In the genomic region with DNA sequence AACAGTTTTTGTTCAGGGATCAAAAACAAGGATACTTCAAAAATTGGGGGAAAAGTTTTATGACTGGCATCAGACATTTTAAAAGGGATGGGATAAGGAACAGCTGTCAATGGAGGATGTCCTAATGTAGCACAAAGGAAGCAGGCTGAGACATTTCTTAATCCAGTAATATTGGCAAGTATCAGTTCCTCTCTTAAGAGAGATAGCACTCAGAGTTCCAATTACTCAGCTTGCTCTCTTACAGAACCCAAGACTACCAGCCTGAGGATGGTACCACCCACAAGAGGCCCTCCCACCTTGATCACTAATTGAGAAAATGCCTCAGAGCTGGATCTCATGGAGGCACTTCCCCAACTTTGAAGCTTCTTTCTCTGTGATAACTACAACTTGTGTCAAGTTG, we compare ENCODE assay signal across 31 mouse cellular contexts. TPM values are rescaled to one million over a fixed set of nuclear protein-coding genes. Genes with fewer than 3 reads are reported as not detected.
DNase-seq lines count a peak whose midpoint lies in the region; TF ChIP-seq lines count a peak whose summit lies in the region.
"Had no signal": no experiment of that assay in that cellular context is flagged by ENCODE, and none has a peak within 500 bp of the region (broad histone marks: within the 10 kb centered on the region; RNA-seq: fewer than 3 reads in every experiment).

No protein-coding gene starts in this region.

- H3K9me3 ChIP-seq in CH12.LX (replicated peaks; ENCODE audit: low read length): no peaks in the 10 kb centered on the region
- H3K9me3 ChIP-seq in embryonic facial prominence, embryonic 10.5 days: no peaks in the 10 kb centered on the region
- H3K9me3 ChIP-seq: embryonic facial prominence, embryonic 13.5 days; forebrain, embryonic 12.5 days; forebrain, embryonic 15.5 days; G1E; heart, embryonic 15.5 days; hindbrain, embryonic 12.5 days; hindbrain, embryonic 15.5 days had no signal

- TF ChIP-seq POLR2A in CH12.LX (IDR thresholded peaks at IDR 0.05; ENCODE audit: low read depth, low read length): no peak

- in situ Hi-C loops in CH12.LX (cut with MboI; ENCODE audit: low pct_ligation_motif_present, low pct_unique_long_range_greater_than_20kb, low sequenced_read_pairs): no loop called here

- H3K27ac ChIP-seq in CH12.LX (ENCODE audit: insufficient read depth, low read depth) (no peak overlapping the region), macrophage (peak overlapping the region; percentile 47)
- H3K27ac ChIP-seq in embryonic facial prominence, embryonic 10.5 days (replicated peaks): no peak overlapping the region
- H3K27ac ChIP-seq: embryonic facial prominence, embryonic 13.5 days; forebrain, embryonic 12.5 days; forebrain, embryonic 15.5 days; heart, embryonic 15.5 days; hindbrain, embryonic 12.5 days; hindbrain, embryonic 15.5 days had no signal

- H3K4me3 ChIP-seq in CH12.LX (replicated peaks in 1 of 3; ENCODE audit: low read depth in 2 of 3, low read length in 2 of 3, poor library complexity in 1 of 3) (no peak overlapping the region), macrophage (ENCODE audit: inconsistent target) (no peak overlapping the region)
- H3K4me3 ChIP-seq in embryonic facial prominence, embryonic 10.5 days: no peak overlapping the region
- H3K4me3 ChIP-seq: embryonic facial prominence, embryonic 13.5 days; erythroblast, embryonic 14.5 days; forebrain, embryonic 12.5 days; forebrain, embryonic 15.5 days; heart, embryonic 15.5 days; hindbrain, embryonic 12.5 days; hindbrain, embryonic 15.5 days had no signal

- H3K36me3 ChIP-seq in CH12.LX (replicated peaks in 1 of 2; ENCODE audit: control insufficient read depth in 1 of 2, insufficient read depth in 1 of 2, low read length in 1 of 2) (no peaks in the 10 kb centered on the region), macrophage (ENCODE audit: inconsistent target) (no peaks in the 10 kb centered on the region)
- H3K36me3 ChIP-seq in embryonic facial prominence, embryonic 10.5 days (replicated peaks): no peaks in the 10 kb centered on the region
- H3K36me3 ChIP-seq: embryonic facial prominence, embryonic 13.5 days; forebrain, embryonic 12.5 days; forebrain, embryonic 15.5 days; G1E; heart, embryonic 15.5 days; hindbrain, embryonic 12.5 days; hindbrain, embryonic 15.5 days had no signal

- H3K27me3 ChIP-seq in CH12.LX (replicated peaks): no peaks in the 10 kb centered on the region
- H3K27me3 ChIP-seq in embryonic facial prominence, embryonic 10.5 days (replicated peaks; ENCODE audit: low read depth, poor library complexity, severe bottlenecking): no peaks in the 10 kb centered on the region
- H3K27me3 ChIP-seq: embryonic facial prominence, embryonic 13.5 days; forebrain, embryonic 12.5 days; forebrain, embryonic 15.5 days; heart, embryonic 15.5 days; hindbrain, embryonic 12.5 days; hindbrain, embryonic 15.5 days; Patski had no signal

- no peak for TF ChIP-seq EP300 in CH12.LX (IDR thresholded peaks at IDR 0.05; ENCODE audit: low read length)

- dilution Hi-C loops in CH12.LX (cut with MboI; ENCODE audit: extremely low pct_ligation_motif_present, extremely low pct_unique_long_range_greater_than_20kb, low sequenced_read_pairs): no loop called here

- H3K9ac ChIP-seq in CH12.LX (ENCODE audit: insufficient read depth, low read depth): no peak overlapping the region
- H3K9ac ChIP-seq: embryonic facial prominence, embryonic 13.5 days; forebrain, embryonic 12.5 days; forebrain, embryonic 15.5 days; heart, embryonic 15.5 days; hindbrain, embryonic 12.5 days; hindbrain, embryonic 15.5 days had no signal

- H3K4me2 ChIP-seq in CH12.LX (ENCODE audit: insufficient read depth, low read depth, poor library complexity, severe bottlenecking): no peak overlapping the region
- H3K4me2 ChIP-seq: embryonic facial prominence, embryonic 13.5 days; forebrain, embryonic 12.5 days; forebrain, embryonic 15.5 days; heart, embryonic 11.5 days; heart, embryonic 15.5 days; hindbrain, embryonic 12.5 days; hindbrain, embryonic 15.5 days had no signal

- H3K4me1 ChIP-seq in CH12.LX (ENCODE audit: control insufficient read depth in 1 of 2, insufficient read depth in 2 of 2): peaks cover 22 to 40% of the 10 kb centered on the region in 2 experiments; a peak in 3 of 4 replicates
- no peaks in the 10 kb centered on the region for H3K4me1 ChIP-seq in embryonic facial prominence, embryonic 10.5 days
- H3K4me1 ChIP-seq: forebrain, embryonic 15.5 days; hindbrain, embryonic 12.5 days; hindbrain, embryonic 15.5 days had no signal

- DNase-seq in A20 (ENCODE audit: low read depth, low spot score) (peak; percentile 16), CH12.LX (ENCODE audit: extremely low read depth) (peak; percentile 12)
- DNase-seq in left cerebral cortex, adult 8-10 months (ENCODE audit: low spot score in 2 of 2): no peak
- no peak for DNase-seq in embryonic facial prominence, embryonic 10.5 days (ENCODE audit: low spot score)
- DNase-seq in natural killer cell, adult 2 months (ENCODE audit: low spot score in 2 of 2): no peak
- DNase-seq: adrenal gland, postnatal 10 days; adrenal gland, postnatal 36 days; cerebellum, adult 11 months; cerebellum, adult 2 months; cerebellum, adult 9-11 months; cerebellum, postnatal 25 days; gastrocnemius, postnatal 25 days; heart, postnatal 10 days; heart, postnatal 4 days had no signal

- no peak for TF ChIP-seq CTCF in CH12.LX (conservative IDR thresholded peaks at IDR 0.05 in 1 of 2, IDR thresholded peaks at IDR 0.05 in 1 of 2; ENCODE audit: low read depth in 2 of 2, low read length in 2 of 2)

- no peak for TF ChIP-seq RAD21 in CH12.LX (IDR thresholded peaks at IDR 0.05; ENCODE audit: low read depth, low read length)

- H3K79me2 ChIP-seq in CH12.LX (replicated peaks; ENCODE audit: control insufficient read depth, extremely low read depth, insufficient read depth, poor library complexity, severe bottlenecking) (no peaks in the 10 kb centered on the region), macrophage (ENCODE audit: inconsistent target) (no peaks in the 10 kb centered on the region)

TF ChIP-seq in CH12.LX, 34 proteins besides CTCF, POLR2A, EP300 and RAD21:
- peak; percentile 57; the same call in 1 of the 2 replicates for TF ChIP-seq IRF4 (IDR thresholded peaks at IDR 0.05; ENCODE audit: low read depth, low read length)
- no peak for TF ChIP-seq MAX (IDR thresholded peaks at IDR 0.05; ENCODE audit: low read length)

RNA-seq across cellular contexts. Expression of a gene that starts 32.8 kb away (rescaled TPM):
- 10.5 and 12.7 TPM in 2 replicates for total RNA-seq in CH12.LX (2012; rRNA removed)
- 18.9 and 22.4 TPM in 2 replicates for total RNA-seq in CH12.LX (2014; rRNA removed)
- 19.1 and 21.7 TPM in 2 replicates for polyA plus RNA-seq in CH12.LX (2012; ENCODE audit: insufficient read length, low read depth)
- total RNA-seq in macrophage (2018; cell fraction: chromatin; rRNA removed): 10 to 100 TPM in 10 of 26 experiments, 1 to 10 TPM in 16; 1.0 to 19.6 (median 5.3) TPM
- total RNA-seq in macrophage (2018; cell fraction: cytosol; rRNA removed): 10 to 100 TPM in 2 of 26 experiments, 1 to 10 TPM in 23, under 1 TPM in 1; 0.85 to 11.1 (median 3.3) TPM
- total RNA-seq in macrophage (2018; cell fraction: nucleus; rRNA removed): 10 to 100 TPM in 13 of 26 experiments, 1 to 10 TPM in 13; 2.0 to 33.8 (median 9.0) TPM
- polyA plus RNA-seq in macrophage (2018): 1.5 to 5.9 TPM (median 2.1 TPM) in 3 replicates
- total RNA-seq in left cerebral cortex, adult 8-10 months (2022): 1 to 10 TPM; 1.1 to 1.5 (median 1.3) TPM
- 4.1 and 4.3 TPM in 2 replicates for polyA plus RNA-seq in embryonic facial prominence, embryonic 10.5 days (2016; fragmentation: Nextera tagmentation; extraction: Ambion mirVana)

RNA-seq across cellular contexts. Expression of a gene that starts 33.3 kb away (rescaled TPM):
- total RNA-seq in CH12.LX (2012; rRNA removed): 19.9 and 28.1 TPM in 2 replicates
- total RNA-seq in CH12.LX (2014; rRNA removed): 8.9 and 9.7 TPM in 2 replicates
- 21.6 and 26.8 TPM in 2 replicates for polyA plus RNA-seq in CH12.LX (2012; ENCODE audit: insufficient read length, low read depth)
- total RNA-seq in macrophage (2018; cell fraction: chromatin; rRNA removed): 1,000 to 10,000 TPM in 10 of 26 experiments, 100 to 1,000 TPM in 16; 400 to 1,386 (median 781) TPM
- total RNA-seq in macrophage (2018; cell fraction: cytosol; rRNA removed): 100 to 1,000 TPM in 25 of 26 experiments, 10 to 100 TPM in 1; 90.5 to 280 (median 160) TPM
- 100 to 1,000 TPM; 247 to 710 (median 458) TPM for total RNA-seq in macrophage (2018; cell fraction: nucleus; rRNA removed)
- polyA plus RNA-seq in macrophage (2018): 107 to 111 TPM (median 110 TPM) in 3 replicates
- 10 to 100 TPM; 70.7 to 81.5 (median 76.7) TPM for total RNA-seq in left cerebral cortex, adult 8-10 months (2022)
- polyA plus RNA-seq in embryonic facial prominence, embryonic 10.5 days (2016; fragmentation: Nextera tagmentation; extraction: Ambion mirVana): 17.5 TPM in 2 replicates

RNA-seq across cellular contexts. Expression of a gene that starts 38.5 kb away (rescaled TPM):
- total RNA-seq in CH12.LX (2012; rRNA removed): 0.04 and 0.08 TPM in 2 replicates
- not detected in 2 replicates for total RNA-seq in CH12.LX (2014; rRNA removed)
- not detected in 2 replicates for polyA plus RNA-seq in CH12.LX (2012; ENCODE audit: insufficient read length, low read depth)
- not detected for total RNA-seq in macrophage (2018; cell fraction: chromatin; rRNA removed)
- not detected for total RNA-seq in macrophage (2018; cell fraction: cytosol; rRNA removed)
- total RNA-seq in macrophage (2018; cell fraction: nucleus; rRNA removed): under 1 TPM in 1 of 26 experiments, not detected in 25; 0.14 TPM
- not detected in 3 replicates for polyA plus RNA-seq in macrophage (2018)
- total RNA-seq in left cerebral cortex, adult 8-10 months (2022): not detected
- 0.08 TPM in 1 of 2 replicates, not detected in the other for polyA plus RNA-seq in embryonic facial prominence, embryonic 10.5 days (2016; fragmentation: Nextera tagmentation; extraction: Ambion mirVana)
- total RNA-seq: adrenal gland, adult 18-20 months; adrenal gland, postnatal 36 days; common myeloid progenitor, adult 5-6 weeks; gastrocnemius, adult 8-10 months; gastrocnemius, postnatal 25 days; heart, adult 8-10 months; heart, postnatal 10 days; heart, postnatal 4 days had no signal
- polyA plus RNA-seq: cerebellum, adult 2 months; embryonic facial prominence, embryonic 13.5 days; erythroblast, embryonic 14.5 days; forebrain, embryonic 12.5 days; forebrain, embryonic 15.5 days; G1E; gonadal fat pad, adult 2 months; heart, embryonic 11.5 days; heart, embryonic 15.5 days; hindbrain, embryonic 12.5 days; hindbrain, embryonic 15.5 days; intestine, embryonic 14.5 days; Patski had no signal

Comparison
In these comparisons a context has a peak if more than half of its experiments do, and no peak if none do; other contexts are left out.
1. DNase-seq: peak in A20 (single experiment) and CH12.LX (single experiment); none in left cerebral cortex, adult 8-10 months (0 of 2), embryonic facial prominence, embryonic 10.5 days (single experiment) and natural killer cell, adult 2 months (0 of 2).